Mouse (Mus musculus) lung, adult 18-20 months (tissue): ENCODE results near the gene Msi1.
"Not testable (repeated sequence)": the region's sequence is repeated elsewhere in the genome, so short reads cannot be mapped to it uniquely, and the experiment has no call there.

Experiments
- DNase-seq, 2 experiments: peaks; one replicate each; pipeline ENCODE4 v3.0.0; 2022; ENCODE audit warnings: mixed read lengths in 2 of 2

The Msi1 gene

DNA sequence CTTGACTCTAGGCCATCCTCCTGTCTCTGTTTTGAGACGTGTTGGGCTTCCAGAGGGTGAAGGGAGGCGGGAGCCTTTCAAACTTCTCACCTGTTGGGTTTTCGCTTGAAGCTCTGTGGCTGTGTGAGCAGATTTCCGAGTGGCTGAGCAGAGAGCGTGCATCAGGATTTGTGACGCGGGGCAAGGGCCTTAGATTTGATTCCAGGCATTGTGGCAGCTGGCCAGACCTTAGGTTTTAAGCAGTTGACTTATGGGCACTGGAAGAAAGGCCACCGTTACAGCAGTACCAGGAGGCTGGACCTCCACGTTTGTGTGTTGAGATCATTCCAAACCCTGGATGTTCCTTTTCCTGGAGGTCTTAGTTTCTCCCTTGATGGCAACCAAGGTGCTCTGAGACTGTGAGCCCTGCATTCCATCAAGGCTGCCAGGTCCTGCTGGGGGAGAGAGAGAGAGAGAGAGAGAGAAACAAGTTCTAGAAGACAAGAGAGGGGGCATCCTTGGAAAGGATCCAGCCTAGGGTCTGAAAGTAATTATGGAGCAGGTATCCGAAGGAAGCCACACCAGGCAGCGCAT, 5.0 kb downstream of the Msi1 start:
- DNase-seq = no peak

DNA sequence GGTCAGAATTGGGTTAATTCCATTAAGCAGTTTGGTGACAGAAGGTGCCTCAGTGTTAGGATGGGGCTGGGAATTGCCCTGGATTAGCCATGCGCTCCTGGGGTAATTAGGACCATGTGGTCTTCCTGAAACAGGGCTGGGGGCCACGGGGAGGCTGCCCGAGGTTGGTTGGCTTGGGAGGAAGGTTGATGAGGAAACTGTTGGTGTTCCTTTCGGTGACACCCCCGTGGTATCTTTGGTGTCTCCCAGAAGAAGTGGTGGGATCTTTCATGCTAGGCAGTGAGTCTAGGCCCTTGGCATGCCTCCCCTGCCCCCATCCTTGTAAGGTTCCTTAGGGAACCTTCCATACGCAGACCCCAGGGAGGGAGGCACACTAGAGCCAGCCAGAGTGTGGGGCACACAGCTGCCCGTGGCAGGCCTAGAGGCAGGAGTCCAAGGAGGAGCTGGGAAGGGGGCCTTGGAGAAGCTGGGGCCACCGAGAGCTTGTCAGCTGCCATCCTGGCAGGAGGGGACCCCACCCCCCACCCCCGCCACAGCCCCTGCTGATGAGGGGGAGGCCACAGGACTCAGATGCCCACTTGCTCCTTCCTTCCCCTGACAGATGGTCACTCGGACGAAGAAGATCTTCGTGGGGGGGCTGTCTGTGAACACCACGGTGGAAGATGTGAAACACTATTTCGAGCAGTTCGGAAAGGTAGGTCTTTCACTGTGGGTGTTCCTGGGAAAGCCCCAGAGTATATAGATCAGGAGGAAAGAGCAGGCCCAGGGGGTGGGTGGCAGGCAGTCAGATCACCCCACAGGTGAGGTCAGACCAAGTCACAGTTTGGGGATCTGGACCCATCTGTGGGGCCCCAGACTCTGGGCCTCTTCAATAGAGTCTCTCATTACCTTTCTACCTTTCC, 5.7 kb downstream of the Msi1 start:
- DNase-seq = no peak

GRCm38 (mm10) chr5:115435755-115436379, 6.5 kb downstream of the Msi1 start:
- DNase-seq = no peak

GRCm38 (mm10) chr5:115436421-115437124, 7.2 kb downstream of the Msi1 start:
- peak in 1 of 2 experiments; percentile 41 for DNase-seq

- DNase-seq = no peak
Observed at GRCm38 (mm10) chr5:115437242-115437944, 8.0 kb downstream of the Msi1 start.

GRCm38 (mm10) chr5:115437945-115438315, 8.5 kb downstream of the Msi1 start:
- DNase-seq = no peak

GRCm38 (mm10) chr5:115438667-115439066, 9.3 kb downstream of the Msi1 start:
- DNase-seq = no peak

DNA sequence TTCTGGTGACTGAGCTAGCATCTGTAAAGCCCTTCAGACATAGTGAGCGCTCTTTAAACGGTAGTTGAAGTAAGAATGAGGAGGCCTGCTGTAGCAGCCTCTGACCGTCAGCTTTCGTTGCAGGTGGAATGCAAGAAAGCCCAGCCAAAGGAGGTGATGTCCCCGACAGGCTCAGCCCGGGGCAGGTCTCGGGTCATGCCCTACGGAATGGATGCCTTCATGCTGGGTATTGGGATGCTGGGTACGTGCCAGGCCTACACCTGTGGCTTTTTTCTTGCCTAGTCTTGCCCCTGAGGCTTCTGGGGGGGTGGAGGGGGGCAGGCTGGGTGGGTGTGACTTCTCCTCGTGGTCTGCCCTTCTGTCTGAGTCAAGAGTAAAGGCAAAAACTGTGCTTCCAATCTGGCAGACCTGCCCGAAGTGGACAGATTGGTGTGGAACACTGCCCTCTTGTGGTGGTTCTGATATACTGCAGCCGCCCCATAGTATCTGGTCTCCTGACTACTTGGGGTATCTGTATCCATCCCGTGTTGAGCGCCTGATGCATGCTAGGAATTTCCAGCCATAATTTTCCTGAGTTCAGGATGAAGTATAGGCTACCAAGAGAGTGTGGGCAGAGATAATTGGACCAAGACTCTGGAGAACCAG, 11.9 kb downstream of the Msi1 start:
- DNase-seq = peak; percentile 50 to 62

GRCm38 (mm10) chr5:115442663-115443062, 13.3 kb downstream of the Msi1 start:
- not testable (repeated sequence) for DNase-seq

GRCm38 (mm10) chr5:115444130-115444529, 14.7 kb downstream of the Msi1 start:
- no peak for DNase-seq

- peak; percentile 49 to 64 for DNase-seq
Observed at GRCm38 (mm10) chr5:115447108-115447507, 17.7 kb downstream of the Msi1 start.

DNA sequence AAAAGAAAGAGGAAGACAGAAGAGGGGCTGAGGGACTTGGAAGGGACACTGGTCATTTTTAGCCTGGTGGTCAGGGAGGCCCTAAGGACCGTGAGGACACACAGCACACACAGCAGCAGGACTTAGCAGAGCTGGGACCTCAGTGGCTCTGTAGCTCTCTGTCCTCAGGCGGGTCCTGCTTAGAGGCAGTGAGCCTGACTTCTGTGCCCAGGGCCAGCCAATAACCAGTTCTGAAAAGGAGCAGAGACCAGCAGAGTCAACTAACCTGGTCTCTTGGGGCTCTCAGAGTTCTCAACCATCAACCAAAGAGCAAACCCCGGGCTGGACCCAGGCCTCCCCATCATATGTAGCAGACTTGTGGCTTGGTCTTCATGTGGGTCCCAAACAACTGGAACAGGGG, 19.8 kb downstream of the Msi1 start:
- no peak for DNase-seq

DNA sequence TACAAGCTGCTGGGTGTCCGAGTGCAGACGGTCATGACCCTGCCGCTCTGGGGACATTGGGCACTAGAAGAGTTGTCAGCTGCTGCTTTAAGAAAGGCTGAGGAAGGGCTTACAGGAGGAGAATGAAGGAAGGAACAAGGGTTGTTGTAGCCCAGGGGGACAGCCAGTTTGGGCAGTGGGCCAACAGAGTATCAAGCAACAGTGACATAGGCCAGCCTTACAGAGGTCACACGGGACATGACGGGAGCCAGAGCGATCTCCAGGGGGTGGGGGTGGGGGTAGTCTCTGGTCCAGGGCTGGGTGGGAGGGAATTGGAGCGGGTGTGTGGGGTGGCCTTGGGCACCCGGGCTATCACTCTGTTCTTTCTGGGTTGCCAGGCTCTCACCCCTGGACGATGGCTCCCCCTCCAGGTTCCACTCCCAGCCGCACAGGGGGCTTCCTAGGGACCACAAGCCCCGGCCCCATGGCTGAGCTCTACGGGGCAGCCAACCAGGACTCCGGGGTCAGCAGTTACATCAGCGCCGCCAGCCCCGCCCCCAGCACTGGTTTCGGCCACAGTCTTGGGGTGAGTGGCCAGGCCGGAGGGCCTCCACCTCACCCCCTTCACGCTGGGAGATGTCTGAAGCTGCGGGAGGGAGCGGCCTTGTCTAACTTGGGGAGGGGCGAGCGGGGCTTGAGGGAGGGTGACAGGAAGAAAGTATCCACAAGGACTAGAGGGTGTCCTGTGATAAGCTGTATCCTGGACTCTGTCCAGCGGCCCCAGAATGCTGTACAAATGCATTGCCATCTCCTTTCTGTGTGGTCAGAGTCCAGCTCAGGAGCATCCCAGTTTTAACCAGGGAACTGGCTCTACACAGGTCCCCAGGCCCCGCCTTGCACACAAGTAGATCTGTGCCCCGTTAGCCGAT, 21.3 kb downstream of the Msi1 start:
- DNase-seq = no peak

- no peak for DNase-seq
Observed at GRCm38 (mm10) chr5:115454422-115455090, 25.2 kb downstream of the Msi1 start.

- DNase-seq = no peak
Observed at GRCm38 (mm10) chr5:115455838-115456237, 26.4 kb downstream of the Msi1 start.

- no peak for DNase-seq
Observed at GRCm38 (mm10) chr5:115458918-115459317, 29.5 kb downstream of the Msi1 start.

GRCm38 (mm10) chr5:115464408-115465115, 35.2 kb downstream of the Msi1 start:
- DNase-seq = no peak

DNA sequence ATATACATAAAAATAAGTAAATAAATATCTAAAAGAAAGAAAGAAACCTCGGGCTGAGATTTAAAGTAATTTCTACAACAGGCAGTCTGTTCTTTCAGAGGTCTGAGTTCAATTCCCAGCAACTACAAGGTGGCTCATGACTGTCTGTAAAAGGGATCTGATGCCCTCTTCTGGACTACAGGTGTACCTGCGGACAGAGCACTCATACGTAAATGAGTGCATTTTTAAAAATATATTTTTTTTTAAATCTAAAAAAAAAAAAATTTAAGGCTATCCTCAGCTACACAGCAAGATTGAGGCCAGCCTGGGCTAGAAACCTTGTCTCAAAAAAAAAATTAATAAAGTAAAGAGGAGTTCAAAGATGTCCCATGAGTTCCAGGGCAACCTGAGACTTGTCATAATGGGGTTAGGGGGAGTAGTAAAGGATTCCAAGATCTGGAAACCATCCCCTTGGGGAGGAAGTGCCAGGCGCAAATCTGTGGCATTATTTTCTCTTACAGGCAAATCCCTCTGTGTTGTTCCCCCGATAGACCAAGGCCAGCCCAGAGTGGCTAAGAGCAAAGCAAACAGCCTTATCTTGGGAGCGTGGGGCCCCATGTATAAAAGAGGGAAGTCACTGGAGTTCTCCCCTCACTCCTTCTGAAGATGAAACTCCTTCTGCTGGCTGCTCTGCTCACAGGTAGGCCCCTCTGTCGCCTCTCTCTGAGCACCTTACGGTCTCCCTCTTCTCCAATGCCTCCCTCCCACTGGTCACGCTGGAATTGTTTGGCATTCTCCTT, 36.4 kb downstream of the Msi1 start, which contains the start of gene Pla2g1b:
Gene Pla2g1b, plus strand, starts transcription at position 621 of the 779 bp plus-strand sequence.
- peak in 1 of 2 experiments; percentile 53 for DNase-seq

DNA sequence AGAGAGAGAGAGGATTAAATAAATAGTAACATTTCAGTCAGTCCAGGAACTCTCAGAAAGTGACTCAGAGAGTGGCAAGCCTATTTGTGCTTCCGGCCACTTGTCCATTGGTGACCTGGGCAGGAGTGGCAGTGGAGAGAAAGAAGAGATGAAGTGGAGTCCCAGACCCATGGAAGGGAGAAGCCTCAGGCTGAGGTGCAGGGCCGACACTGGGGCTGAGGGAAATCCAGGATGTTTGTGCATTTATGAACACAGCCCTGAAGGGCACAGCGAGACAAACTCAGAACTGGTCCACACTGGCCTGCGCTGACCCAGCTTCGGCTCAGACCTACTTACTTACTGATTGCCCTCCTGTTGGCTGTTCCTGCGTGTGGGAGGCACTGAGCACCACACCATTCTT, 40.4 kb downstream of the Msi1 start:
- peak; percentile 77 to 85 for DNase-seq
